Mouse (Mus musculus) monocyte, adult 2 months (primary cell): ENCODE measurements around the gene Car8.
"Not testable (repeated sequence)": the region's sequence is repeated elsewhere in the genome, so short reads cannot be mapped to it uniquely, and the experiment has no call there.

Experiments
- DNase-seq, 2 experiments: peaks; one replicate each; pipeline ENCODE4 v3.0.0; 2022; ENCODE audit warnings: low spot score in 2 of 2, low read depth in 1 of 2

Car8 gene

DNA sequence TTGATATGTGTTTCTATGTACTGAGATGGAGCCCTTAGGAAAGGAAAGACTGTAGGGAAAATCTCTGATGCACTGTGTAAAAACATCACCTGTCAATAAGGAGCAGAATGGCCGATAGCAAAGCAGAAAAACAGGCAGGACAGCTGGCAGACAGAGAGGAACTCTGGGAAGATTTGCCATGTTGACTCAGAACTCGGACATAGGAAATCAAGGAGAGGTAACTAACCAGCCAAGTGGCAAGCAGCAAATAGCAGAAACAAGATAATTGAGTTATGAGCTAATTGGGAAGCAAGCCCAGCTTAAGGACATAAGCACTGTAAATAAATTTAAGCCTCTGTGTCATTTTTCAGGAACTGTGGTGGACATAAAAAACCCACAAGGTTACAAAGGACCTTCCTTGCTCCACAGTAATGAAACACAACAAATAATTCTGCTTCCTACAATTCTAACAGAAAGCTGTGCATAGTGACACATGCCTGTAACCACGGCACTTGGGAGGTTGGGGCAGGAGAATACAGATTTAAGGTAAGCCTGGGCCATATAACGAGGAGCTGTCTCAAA lies 33.7 kb downstream of the Car8 start:
- no peak for DNase-seq

DNA sequence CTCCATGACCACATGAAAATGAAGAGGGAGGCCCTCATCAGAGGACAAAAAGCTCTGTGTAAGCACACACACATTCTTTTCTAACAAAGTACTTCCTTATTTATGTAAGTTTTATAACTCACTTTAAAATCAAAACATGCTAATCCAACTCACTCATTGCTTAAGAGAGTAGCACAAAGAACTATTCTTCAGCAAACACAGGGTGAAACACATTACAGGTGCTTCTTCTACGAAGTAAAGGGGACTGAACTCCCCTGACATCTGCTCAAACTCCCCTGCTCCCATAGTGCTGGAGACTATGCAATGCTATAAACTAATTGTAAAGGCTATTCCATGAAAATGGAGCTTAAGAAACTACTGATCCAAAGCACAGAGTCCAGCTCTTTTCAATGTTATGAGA lies 35.5 kb downstream of the Car8 start:
- no peak for DNase-seq

- no peak for DNase-seq
Measured at GRCm38 (mm10) chr4:8201631-8202030, 37.2 kb downstream of the Car8 start.

- no peak for DNase-seq
Measured at GRCm38 (mm10) chr4:8200081-8200480, 38.8 kb downstream of the Car8 start.

GRCm38 (mm10) chr4:8198033-8198432 lies 40.8 kb downstream of the Car8 start:
- DNase-seq = no peak

DNA sequence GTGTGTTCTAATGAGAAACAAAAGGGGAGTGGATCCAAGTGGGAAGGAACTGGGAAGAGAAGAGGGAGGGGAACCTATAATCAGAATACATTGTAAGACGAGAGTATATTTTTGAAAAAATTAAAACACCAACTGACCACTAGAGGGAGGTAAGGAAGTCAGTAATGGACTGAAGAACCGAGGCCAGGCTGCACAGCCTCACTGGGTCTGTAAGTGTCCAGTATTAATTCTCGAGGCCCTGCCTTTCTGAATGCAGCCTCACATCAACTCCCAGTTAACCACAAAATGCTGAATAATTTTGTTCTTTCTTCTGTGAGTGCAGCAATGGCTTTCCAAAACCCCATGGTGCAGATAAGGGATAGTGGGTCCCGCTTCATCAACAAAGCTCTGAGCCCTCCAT lies 48.4 kb downstream of the Car8 start:
- DNase-seq = no peak

DNA sequence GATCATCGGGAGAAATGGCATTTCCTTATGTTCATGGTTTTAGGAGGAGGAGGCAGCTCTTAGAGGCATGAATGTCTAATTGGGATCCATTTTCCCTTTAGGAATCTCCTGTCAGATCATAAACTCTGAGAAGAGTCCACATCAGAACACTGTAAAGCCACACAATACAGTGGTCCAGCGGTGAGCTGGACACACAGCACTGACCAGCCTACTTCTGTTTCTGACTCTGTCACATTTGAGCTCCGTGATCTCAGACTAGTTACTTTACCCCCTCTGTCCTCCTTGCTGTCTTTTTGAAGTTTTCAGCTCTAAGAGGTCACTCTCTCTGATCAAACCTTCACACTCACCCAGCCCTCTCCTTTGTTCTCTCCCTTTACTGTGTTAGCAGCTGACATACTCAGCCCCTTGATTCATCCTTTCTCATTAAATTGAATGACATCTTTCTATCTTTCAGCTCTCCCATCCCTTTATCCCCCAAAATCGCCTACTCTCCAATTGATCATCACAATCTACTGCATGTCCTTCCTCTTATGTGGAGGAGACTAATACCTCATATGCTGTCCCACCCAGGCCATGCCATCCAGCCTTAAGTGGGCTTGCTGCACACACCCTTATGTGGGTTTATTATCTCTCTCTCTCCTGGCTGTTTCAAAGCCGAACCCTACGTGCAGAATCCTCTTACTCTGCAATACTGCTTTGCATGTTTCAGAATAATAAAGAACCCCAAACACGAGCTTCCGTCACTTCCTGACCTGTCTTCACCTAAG lies 51.7 kb downstream of the Car8 start:
- DNase-seq = no peak

DNA sequence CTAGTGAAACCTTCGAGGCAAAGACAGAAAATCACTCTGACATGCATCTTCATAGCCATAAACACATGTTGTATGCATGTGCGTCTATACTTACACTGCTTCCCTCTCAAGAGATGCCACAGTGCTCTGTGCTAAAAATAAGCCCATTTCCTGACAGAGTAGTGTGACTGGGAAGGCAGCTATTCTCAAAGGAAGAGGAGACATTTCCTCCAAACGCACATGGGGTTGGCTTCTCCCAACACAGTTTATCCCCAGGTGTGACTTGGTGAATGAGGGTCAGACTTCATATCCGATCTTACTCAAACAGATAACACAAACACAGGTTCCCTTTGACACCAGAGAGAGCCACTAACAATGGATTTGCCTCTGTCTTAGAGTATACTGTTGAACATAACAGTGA lies 58.3 kb downstream of the Car8 start:
- no peak for DNase-seq

GRCm38 (mm10) chr4:8154589-8155198 lies 84.1 kb downstream of the Car8 start:
- no peak for DNase-seq

DNA sequence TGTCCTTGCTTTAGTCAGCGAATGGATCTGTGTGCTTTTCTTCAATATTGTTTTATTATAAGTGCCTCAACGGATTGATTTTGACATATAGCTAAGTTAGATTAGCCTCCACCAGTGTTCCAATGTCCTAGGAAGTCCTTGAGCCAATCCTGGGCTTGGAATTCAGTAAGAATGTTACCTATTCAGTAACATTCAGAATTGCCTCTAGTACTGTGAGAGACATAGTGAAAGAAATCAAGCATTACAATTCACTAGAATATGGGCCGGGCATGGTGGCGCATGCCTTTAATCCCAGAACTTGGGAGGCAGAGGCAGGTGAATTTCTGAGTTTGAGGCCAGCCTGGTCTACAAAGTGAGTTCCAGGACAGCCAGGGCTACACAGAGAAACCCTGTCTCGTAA lies 84.9 kb downstream of the Car8 start:
- DNase-seq = not testable (repeated sequence)

GRCm38 (mm10) chr4:8137403-8137802 lies 101.4 kb downstream of the Car8 start:
- DNase-seq = no peak

DNA sequence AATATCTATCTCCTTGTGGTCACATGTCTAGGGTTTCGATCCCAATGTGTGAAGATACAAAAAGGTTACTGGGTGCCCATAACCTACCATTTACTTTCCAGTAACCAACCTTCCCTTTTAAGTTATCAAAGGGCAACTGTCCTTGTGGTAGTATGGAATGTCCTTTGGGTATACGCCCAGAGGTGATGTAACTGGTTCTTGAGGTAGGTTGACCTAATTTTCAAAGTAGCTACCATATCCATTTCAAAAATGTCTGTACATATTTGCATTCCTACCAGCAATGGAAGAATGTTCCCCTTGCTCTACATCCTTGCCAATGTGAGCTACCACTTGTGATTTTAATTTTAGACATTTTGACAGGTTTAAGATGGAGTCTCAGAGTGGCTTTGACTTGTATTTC lies 106.8 kb downstream of the Car8 start:
- DNase-seq = no peak

GRCm38 (mm10) chr4:8113558-8113957 lies 125.3 kb downstream of the Car8 start:
- no peak for DNase-seq

GRCm38 (mm10) chr4:8111891-8112290 lies 127.0 kb downstream of the Car8 start:
- DNase-seq = no peak

DNA sequence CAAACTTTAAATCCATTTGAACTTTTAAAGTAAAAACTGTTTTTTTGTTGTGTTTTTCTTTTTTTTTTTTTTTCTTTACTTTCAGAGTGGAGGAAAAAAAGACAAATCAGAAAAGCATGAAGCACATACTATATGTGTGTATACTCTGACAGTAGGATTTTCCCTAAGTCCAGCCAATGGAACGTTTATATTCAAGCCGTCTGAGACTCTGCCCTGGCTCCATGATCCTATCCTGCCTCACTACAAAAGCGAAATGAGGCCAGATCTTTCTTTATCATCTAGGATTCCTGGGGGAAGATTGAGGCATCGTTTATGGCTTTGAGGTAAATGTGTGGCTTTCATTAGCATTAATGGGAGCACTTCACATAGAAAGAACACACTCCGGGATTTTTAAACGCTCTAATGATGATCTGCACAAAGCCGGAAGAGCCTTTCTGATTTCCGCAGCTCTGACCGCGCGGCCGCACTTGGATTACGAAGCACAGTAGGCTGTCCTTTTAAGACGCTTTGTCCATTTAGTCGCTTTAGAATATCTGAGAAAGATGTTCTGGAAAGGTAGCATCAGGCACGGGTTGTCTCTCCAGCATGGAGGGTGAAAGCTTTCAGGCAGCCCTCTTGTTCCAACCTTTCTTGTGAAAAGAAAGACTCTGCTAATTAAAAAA lies 128.8 kb downstream of the Car8 start:
- DNase-seq = no peak

- no peak for DNase-seq
Measured at GRCm38 (mm10) chr4:8101466-8101865, 137.4 kb downstream of the Car8 start.

DNA sequence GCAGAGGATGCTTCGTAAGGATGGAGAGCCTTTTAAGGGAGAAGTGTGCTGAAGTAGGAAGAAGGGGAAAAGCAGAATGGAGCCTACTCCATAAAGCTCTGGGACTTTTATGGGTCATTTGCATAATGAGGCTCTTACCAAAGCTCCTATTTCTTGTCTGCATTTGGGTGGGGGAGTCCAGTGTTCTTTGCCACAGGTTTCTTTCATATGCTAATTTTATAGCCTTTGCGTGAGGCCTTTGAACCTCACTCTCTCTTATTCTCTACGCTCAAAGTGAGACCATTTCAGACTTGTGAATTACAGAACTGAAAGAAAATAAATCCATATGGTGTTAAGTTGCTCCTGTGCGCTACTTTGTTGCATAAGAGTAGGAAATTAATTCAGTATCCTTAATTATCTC lies 140.8 kb downstream of the Car8 start:
- no peak for DNase-seq

GRCm38 (mm10) chr4:8097683-8098082 lies 141.2 kb downstream of the Car8 start:
- no peak for DNase-seq

- not testable (repeated sequence) for DNase-seq
Measured at GRCm38 (mm10) chr4:8093566-8093965, 145.3 kb downstream of the Car8 start.
